Mouse (Mus musculus): Measurements from ENCODE around the gene Traf2.

- TF ChIP-seq POLR2A (IDR thresholded peaks at IDR 0.05; ENCODE audit: borderline replicate concordance, low read depth, low read length) (no peak), CTCF (IDR thresholded peaks at IDR 0.05; ENCODE audit: low read depth, low read length) (no peak)
These were observed 68.6 kb downstream of the Traf2 start for GRCm38 (mm10) chr2:25477967-25478675.
